ENCODE assay signal across 13 mouse cellular contexts in the genomic region with DNA sequence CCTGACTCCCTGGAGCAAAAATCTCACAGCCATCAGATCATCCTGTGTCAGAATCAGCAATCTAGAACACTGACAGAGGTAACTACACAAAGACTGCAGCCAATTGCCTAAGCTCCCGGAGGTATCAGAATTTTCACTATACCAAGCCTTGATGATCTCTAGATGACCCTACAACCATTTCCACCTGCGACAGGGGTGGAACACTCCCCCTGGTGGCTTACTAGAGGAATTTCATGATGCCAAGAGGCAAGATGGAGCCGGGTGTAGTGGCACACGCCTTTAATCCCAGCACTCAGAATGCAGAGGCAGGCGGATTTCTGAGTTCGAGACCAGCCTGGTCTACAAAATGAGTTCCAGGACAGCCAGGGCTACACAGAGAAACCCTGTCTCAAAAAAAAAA. TPM values are rescaled to one million over a fixed set of nuclear protein-coding genes. Genes with fewer than 3 reads are reported as not detected.
A peak's percentile ranks its signal among the peaks of the same experiment; 100 is the strongest.
DNase-seq lines count a peak whose midpoint lies in the region; ATAC-seq and TF ChIP-seq lines count a peak whose summit lies in the region.
"Had no signal": no experiment of that assay in that cellular context is flagged by ENCODE, and none has a peak within 500 bp of the region (broad histone marks: within the 10 kb centered on the region; RNA-seq: fewer than 3 reads in every experiment).

No protein-coding gene starts in this region.

- H3K27me3 ChIP-seq in midbrain, embryonic 11.5 days (ENCODE audit: control insufficient read depth, insufficient read depth, low read length), result no peaks in the 10 kb centered on the region
- H3K27me3 ChIP-seq in midbrain, embryonic 16.5 days (ENCODE audit: control insufficient read depth, insufficient read depth, low read depth, low read length), result 0 out of 2 replicates have a peak, but pooled peaks cover 1% of the 10 kb centered on the region
- H3K27me3 ChIP-seq in splenic B cell, adult 2 months (ENCODE audit: control insufficient read depth, insufficient read depth, low read length, poor library complexity, severe bottlenecking), result no peaks in the 10 kb centered on the region
- H3K27me3 ChIP-seq: hindbrain, embryonic 15.5 days had no signal

- H3K4me1 ChIP-seq in midbrain, embryonic 11.5 days (ENCODE audit: control insufficient read depth, insufficient read depth, low read length), result no peaks in the 10 kb centered on the region
- 0 out of 2 replicates have a peak, but pooled peaks cover 4% of the 10 kb centered on the region for H3K4me1 ChIP-seq in midbrain, embryonic 16.5 days (ENCODE audit: control insufficient read depth, insufficient read depth, low read length)

- WGBS in midbrain, embryonic 11.5 days, result 76% methylated on average over 6 of the region's 6 CpGs
- 65% methylated on average over 6 of the region's 6 CpGs for WGBS in midbrain, embryonic 16.5 days

- H3K4me3 ChIP-seq in gastrocnemius, adult 2 months, result no peak overlapping the region
- H3K4me3 ChIP-seq in midbrain, embryonic 11.5 days (ENCODE audit: low read depth, low read length), result no peak overlapping the region
- H3K4me3 ChIP-seq in midbrain, embryonic 16.5 days (ENCODE audit: low read depth, low read length), result no peak overlapping the region
- H3K4me3 ChIP-seq: hindbrain, embryonic 15.5 days; liver, embryonic 15.5 days; midbrain, embryonic 15.5 days had no signal

- ATAC-seq in midbrain, embryonic 11.5 days (ENCODE audit: low FRiP score), result no peak
- ATAC-seq in midbrain, embryonic 16.5 days, result no peak
- ATAC-seq: forebrain, embryonic 16.5 days; midbrain, embryonic 15.5 days had no signal

- no peaks in the 10 kb centered on the region for H3K36me3 ChIP-seq in midbrain, embryonic 11.5 days (ENCODE audit: control insufficient read depth, insufficient read depth, low read length)
- no peaks in the 10 kb centered on the region for H3K36me3 ChIP-seq in midbrain, embryonic 16.5 days (ENCODE audit: control insufficient read depth, insufficient read depth, low read length)
- no peaks in the 10 kb centered on the region for H3K36me3 ChIP-seq in splenic B cell, adult 2 months (ENCODE audit: control insufficient read depth, insufficient read depth, low read length, poor library complexity, severe bottlenecking)
- H3K36me3 ChIP-seq: hindbrain, embryonic 15.5 days; liver, embryonic 15.5 days; midbrain, embryonic 15.5 days had no signal

- DNase-seq in gastrocnemius, adult 2 months, result no peak
- no peak for DNase-seq in gastrocnemius, postnatal 36 days
- peak; percentile 21 for DNase-seq in midbrain, embryonic 11.5 days (ENCODE audit: low spot score, missing footprints)
- peak; percentile 84 for DNase-seq in ZHBTc4 (ENCODE audit: low read depth, low spot score)
- DNase-seq in splenic B cell, adult 2 months (ENCODE audit: low read depth, low spot score), result peak; percentile 47
- no peak for DNase-seq in gastrocnemius, postnatal 25 days
- no peak for DNase-seq in thymus, postnatal 4 days

- H3K9ac ChIP-seq in midbrain, embryonic 11.5 days (ENCODE audit: low read length), result no peak overlapping the region
- no peak overlapping the region for H3K9ac ChIP-seq in midbrain, embryonic 16.5 days (ENCODE audit: low read depth, low read length)
- H3K9ac ChIP-seq: hindbrain, embryonic 15.5 days; liver, embryonic 15.5 days; midbrain, embryonic 15.5 days had no signal

- intact Hi-C loops in gastrocnemius, adult 2 months (cut with DNase I), result no loop called here
- intact Hi-C loops in gastrocnemius, postnatal 36 days (cut with DNase I), result loop anchor here (2.0 kb wide), 1 partner anchor 140 kb away; no protein-coding TSS in a partner anchor

- no peak overlapping the region for H3K4me2 ChIP-seq in midbrain, embryonic 11.5 days
- H3K4me2 ChIP-seq in midbrain, embryonic 16.5 days (ENCODE audit: low read length), result no peak overlapping the region
- H3K4me2 ChIP-seq: heart, embryonic 11.5 days; hindbrain, embryonic 15.5 days; liver, embryonic 15.5 days; midbrain, embryonic 15.5 days had no signal

- H3K27ac ChIP-seq in gastrocnemius, adult 2 months, result no peak overlapping the region
- H3K27ac ChIP-seq in midbrain, embryonic 11.5 days (ENCODE audit: low read depth, low read length), result no peak overlapping the region
- H3K27ac ChIP-seq in midbrain, embryonic 16.5 days (ENCODE audit: low read length), result no peak overlapping the region
- H3K27ac ChIP-seq: hindbrain, embryonic 15.5 days; liver, embryonic 15.5 days; midbrain, embryonic 15.5 days had no signal

- no peaks in the 10 kb centered on the region for H3K9me3 ChIP-seq in midbrain, embryonic 11.5 days (ENCODE audit: control insufficient read depth, low read length)
- no peaks in the 10 kb centered on the region for H3K9me3 ChIP-seq in midbrain, embryonic 16.5 days (replicated peaks; ENCODE audit: control insufficient read depth, low read length, poor library complexity, severe bottlenecking)
- H3K9me3 ChIP-seq: hindbrain, embryonic 15.5 days; liver, embryonic 15.5 days; midbrain, embryonic 15.5 days had no signal

- TF ChIP-seq CTCF in gastrocnemius, adult 2 months (IDR thresholded peaks at IDR 0.05), result peak; percentile 69

RNA-seq across cellular contexts. Expression of a gene that starts 10.0 kb away (rescaled TPM):
- total RNA-seq in gastrocnemius, adult 2 months (2021), result 10 to 100 TPM; 17.5 to 24.4 TPM
- total RNA-seq in gastrocnemius, postnatal 36 days (2021), result 10 to 100 TPM; 24.2 to 31.2 TPM
- 14.5 and 15.2 TPM in 2 replicates for polyA plus RNA-seq in midbrain, embryonic 11.5 days (2014; fragmentation: Nextera tagmentation; extraction: Ambion mirVana)
- 9.6 and 10.5 TPM in 2 replicates for polyA plus RNA-seq in midbrain, embryonic 16.5 days (2015; fragmentation: Nextera tagmentation; extraction: Ambion mirVana)
- total RNA-seq in gastrocnemius, postnatal 25 days (2021), result 10 to 100 TPM; 31.2 to 32.4 TPM

RNA-seq across cellular contexts. Expression of a gene that starts 11.0 kb away (rescaled TPM):
- 1 to 10 TPM; 3.0 to 3.1 TPM for total RNA-seq in gastrocnemius, adult 2 months (2021)
- 1 to 10 TPM; 2.1 to 3.6 TPM for total RNA-seq in gastrocnemius, postnatal 36 days (2021)
- polyA plus RNA-seq in midbrain, embryonic 11.5 days (2014; fragmentation: Nextera tagmentation; extraction: Ambion mirVana), result 49.5 and 56.4 TPM in 2 replicates
- polyA plus RNA-seq in midbrain, embryonic 16.5 days (2015; fragmentation: Nextera tagmentation; extraction: Ambion mirVana), result 25.6 and 26.0 TPM in 2 replicates
- 1 to 10 TPM; 2.9 TPM for total RNA-seq in gastrocnemius, postnatal 25 days (2021)

RNA-seq across cellular contexts. Expression of a gene that starts 11.0 kb away (rescaled TPM):
- total RNA-seq in gastrocnemius, adult 2 months (2021), result 1 to 10 TPM in 1 of 2 experiments, under 1 TPM in 1; 0.71 to 1.4 TPM
- total RNA-seq in gastrocnemius, postnatal 36 days (2021), result 1 to 10 TPM in 1 of 2 experiments, under 1 TPM in 1; 0.57 to 1.3 TPM
- polyA plus RNA-seq in midbrain, embryonic 11.5 days (2014; fragmentation: Nextera tagmentation; extraction: Ambion mirVana), result 0.23 and 0.36 TPM in 2 replicates
- 0.10 and 0.15 TPM in 2 replicates for polyA plus RNA-seq in midbrain, embryonic 16.5 days (2015; fragmentation: Nextera tagmentation; extraction: Ambion mirVana)
- total RNA-seq in gastrocnemius, postnatal 25 days (2021), result 1 to 10 TPM in 1 of 2 experiments, under 1 TPM in 1; 0.82 to 2.4 TPM
- polyA plus RNA-seq: heart, embryonic 11.5 days; hindbrain, embryonic 15.5 days; liver, embryonic 15.5 days had no signal

RNA-seq across cellular contexts. Expression of a gene that starts 17.3 kb away (rescaled TPM):
- total RNA-seq in gastrocnemius, adult 2 months (2021), result 1 to 10 TPM; 2.5 to 7.6 TPM
- 1 to 10 TPM; 6.7 to 9.6 TPM for total RNA-seq in gastrocnemius, postnatal 36 days (2021)
- 0.85 and 0.99 TPM in 2 replicates for polyA plus RNA-seq in midbrain, embryonic 11.5 days (2014; fragmentation: Nextera tagmentation; extraction: Ambion mirVana)
- 4.6 and 5.5 TPM in 2 replicates for polyA plus RNA-seq in midbrain, embryonic 16.5 days (2015; fragmentation: Nextera tagmentation; extraction: Ambion mirVana)
- 10 to 100 TPM in 1 of 2 experiments, 1 to 10 TPM in 1; 8.0 to 13.6 TPM for total RNA-seq in gastrocnemius, postnatal 25 days (2021)

RNA-seq across cellular contexts. Expression of a gene that starts 22.8 kb away (rescaled TPM):
- not detected for total RNA-seq in gastrocnemius, adult 2 months (2021)
- total RNA-seq in gastrocnemius, postnatal 36 days (2021), result not detected
- polyA plus RNA-seq in midbrain, embryonic 11.5 days (2014; fragmentation: Nextera tagmentation; extraction: Ambion mirVana), result not detected in 2 replicates
- polyA plus RNA-seq in midbrain, embryonic 16.5 days (2015; fragmentation: Nextera tagmentation; extraction: Ambion mirVana), result 0.15 and 0.16 TPM in 2 replicates
- not detected for total RNA-seq in gastrocnemius, postnatal 25 days (2021)
- polyA plus RNA-seq: forebrain, embryonic 16.5 days; liver, embryonic 15.5 days had no signal

Comparison
In these comparisons a context has a peak if more than half of its experiments do, and no peak if none do; other contexts are left out.
1. DNase-seq: peak in midbrain, embryonic 11.5 days (single experiment), ZHBTc4 (single experiment) and splenic B cell, adult 2 months (single experiment); none in gastrocnemius, adult 2 months (single experiment), gastrocnemius, postnatal 36 days (0 of 2), gastrocnemius, postnatal 25 days (single experiment) and thymus, postnatal 4 days (single experiment).